Mouse (Mus musculus) myocyte (in vitro differentiated cells): ENCODE measurements around the gene B3gntl1.

Experiments used
- CEBPB ChIP-seq: IDR thresholded peaks from 2 replicates; pipeline ENCODE4 v1.6.1; 2011; ENCODE audit warnings: mild to moderate bottlenecking, moderate library complexity; ENCODE audit not compliant: poor library complexity, insufficient read depth, severe bottlenecking
- E2F4 ChIP-seq: IDR thresholded peaks from one replicate; pipeline ENCODE4 v1.6.1; 2011; ENCODE audit warnings: mild to moderate bottlenecking, control low read depth, moderate library complexity; ENCODE audit not compliant: insufficient read depth
- MAX ChIP-seq: IDR thresholded peaks from one replicate; pipeline ENCODE4 v1.6.1; 2011; ENCODE audit warnings: low read depth, mild to moderate bottlenecking, control low read depth
- MYOD1 ChIP-seq, 3 experiments: IDR thresholded peaks; one replicate each; pipeline ENCODE4 v1.6.1; 2011; ENCODE audit warnings: control low read depth in 2 of 3, low read depth in 2 of 3, mild to moderate bottlenecking in 2 of 3, moderate library complexity in 1 of 3; ENCODE audit not compliant: insufficient read length in 2 of 3, control insufficient read depth in 1 of 3
- MYOG ChIP-seq, 3 experiments: IDR thresholded peaks; one replicate each; pipeline ENCODE4 v1.6.1; 2011; ENCODE audit warnings: control low read depth in 2 of 3, low read depth in 2 of 3, mild to moderate bottlenecking in 2 of 3; ENCODE audit not compliant: insufficient read length in 2 of 3, control insufficient read depth in 1 of 3, insufficient read depth in 1 of 3
- POLR2A ChIP-seq: IDR thresholded peaks from one replicate; pipeline ENCODE4 v1.6.1; 2011; ENCODE audit warnings: low read depth, mild to moderate bottlenecking, control low read depth, moderate library complexity; ENCODE audit not compliant: insufficient read length
- POLR2AphosphoS2 ChIP-seq: IDR thresholded peaks from one replicate; pipeline ENCODE4 v1.6.1; 2011; ENCODE audit warnings: low read depth, control low read depth; ENCODE audit not compliant: insufficient read length
- TCF12 ChIP-seq: IDR thresholded peaks from one replicate; pipeline ENCODE4 v1.6.1; 2011; ENCODE audit warnings: mild to moderate bottlenecking, control low read depth; ENCODE audit not compliant: poor library complexity, insufficient read depth, severe bottlenecking
- TCF3 ChIP-seq: IDR thresholded peaks from one replicate; pipeline ENCODE4 v1.6.1; 2011; ENCODE audit warnings: low read depth, control low read depth; ENCODE audit not compliant: insufficient read length
- USF1 ChIP-seq: IDR thresholded peaks from one replicate; pipeline ENCODE4 v1.6.1; 2011; ENCODE audit warnings: low read depth, mild to moderate bottlenecking, control low read depth, moderate library complexity

DNA sequence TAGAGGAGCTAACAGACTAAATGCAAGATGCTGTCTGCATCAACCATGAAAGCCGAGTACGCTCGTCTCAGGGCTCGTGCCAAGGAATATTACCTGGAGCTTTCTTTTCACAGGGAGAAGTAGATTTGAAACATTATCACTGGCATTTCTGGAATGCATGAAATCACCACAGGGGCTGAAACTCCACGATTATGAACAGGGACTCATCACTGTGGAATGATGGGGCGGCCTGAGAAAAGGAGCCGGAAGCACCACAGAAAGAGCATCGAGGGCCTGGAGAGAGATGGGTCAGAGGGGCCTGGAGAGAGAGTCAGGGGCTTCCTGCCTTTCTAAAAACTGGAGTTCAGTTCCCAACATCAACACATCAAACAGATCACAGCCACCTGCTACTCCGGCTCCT, 25.6 kb downstream of the B3gntl1 start:
- TF ChIP-seq USF1 (no peak), MYOG (IDR thresholded peaks at IDR 0.05; ENCODE audit: control insufficient read depth in 1 of 3, insufficient read depth in 1 of 3, insufficient read length in 2 of 3, low read depth in 2 of 3) (no peak), POLR2A (no peak), MYOD1 (IDR thresholded peaks at IDR 0.05; ENCODE audit: control insufficient read depth in 1 of 3, insufficient read length in 2 of 3, low read depth in 2 of 3) (no peak), E2F4 (no peak), TCF12 (no peak), CEBPB (no peak), MAX (no peak), TCF3 (no peak), POLR2AphosphoS2 (no peak)
